Mouse (Mus musculus): Measurements from ENCODE around the gene Kirrel3.

Gene Kirrel3

DNA sequence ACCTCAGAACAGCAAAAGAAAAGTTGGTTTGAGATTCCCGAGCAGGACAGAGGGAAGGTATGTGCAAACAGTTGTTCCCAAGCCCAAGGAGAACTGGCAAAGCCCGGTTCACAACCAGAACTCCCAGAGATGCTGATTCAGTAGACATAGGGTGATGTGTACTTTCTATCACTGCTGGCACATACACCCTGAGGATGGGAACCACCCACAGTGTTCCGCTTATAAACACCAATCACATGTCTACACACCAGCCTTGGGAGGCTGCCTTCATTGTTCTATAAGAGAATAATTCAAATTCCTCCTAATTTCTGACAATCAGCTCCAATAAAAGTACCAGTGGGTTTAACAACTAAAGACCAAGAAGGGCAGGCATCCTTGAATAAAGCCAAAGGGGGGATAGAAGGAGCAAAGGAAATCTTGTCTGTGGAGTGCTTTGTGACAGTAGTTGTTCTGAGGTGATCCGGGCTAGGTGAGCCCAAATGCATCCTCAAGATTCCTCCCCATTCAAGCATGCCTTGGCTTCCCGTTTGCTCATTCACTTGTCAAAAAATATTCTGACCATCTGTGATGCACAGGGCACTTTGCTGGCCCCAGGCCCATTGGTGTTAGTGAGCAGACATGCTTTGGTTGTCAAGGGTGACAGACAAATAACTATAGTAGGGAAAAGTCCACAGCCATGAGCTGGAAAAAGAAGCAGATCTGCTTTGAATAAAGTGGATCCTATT, 266.5 kb downstream of the Kirrel3 start:
- DNase-seq (ENCODE audit: low spot score in 2 of 2): no peak

- DNase-seq (ENCODE audit: low spot score in 2 of 2): peak; percentile 19 to 75
These were observed 267.1 kb downstream of the Kirrel3 start for GRCm38 (mm10) chr9:34752801-34753170.

- no peak for DNase-seq (ENCODE audit: low spot score in 2 of 2)
These were observed 268.2 kb downstream of the Kirrel3 start for GRCm38 (mm10) chr9:34753891-34754290.

- no peak for DNase-seq (ENCODE audit: low spot score in 2 of 2)
These were observed 268.9 kb downstream of the Kirrel3 start for GRCm38 (mm10) chr9:34754523-34755097.

DNA sequence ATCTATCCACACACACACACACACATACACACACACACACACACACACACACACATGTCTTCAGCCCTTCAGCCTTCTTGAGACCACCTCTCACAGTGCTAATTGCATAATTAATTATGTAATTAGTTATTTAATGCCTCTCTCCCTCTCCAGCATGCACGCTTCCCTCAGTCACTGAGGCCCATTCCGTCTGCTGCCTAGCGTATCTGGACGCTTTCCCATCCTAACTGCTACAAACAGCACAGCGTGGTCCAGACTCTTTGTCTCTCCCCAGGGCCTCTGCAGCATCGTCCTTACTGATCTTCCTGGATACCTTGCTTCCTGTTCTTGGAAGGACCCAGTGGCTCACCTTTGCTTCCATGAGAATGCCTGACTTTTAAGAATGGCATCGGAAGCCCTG, 270.4 kb downstream of the Kirrel3 start:
- no peak for DNase-seq (ENCODE audit: low spot score in 2 of 2)

- DNase-seq (ENCODE audit: low spot score in 2 of 2): no peak
These were observed 273.2 kb downstream of the Kirrel3 start for GRCm38 (mm10) chr9:34758925-34759324.

DNA sequence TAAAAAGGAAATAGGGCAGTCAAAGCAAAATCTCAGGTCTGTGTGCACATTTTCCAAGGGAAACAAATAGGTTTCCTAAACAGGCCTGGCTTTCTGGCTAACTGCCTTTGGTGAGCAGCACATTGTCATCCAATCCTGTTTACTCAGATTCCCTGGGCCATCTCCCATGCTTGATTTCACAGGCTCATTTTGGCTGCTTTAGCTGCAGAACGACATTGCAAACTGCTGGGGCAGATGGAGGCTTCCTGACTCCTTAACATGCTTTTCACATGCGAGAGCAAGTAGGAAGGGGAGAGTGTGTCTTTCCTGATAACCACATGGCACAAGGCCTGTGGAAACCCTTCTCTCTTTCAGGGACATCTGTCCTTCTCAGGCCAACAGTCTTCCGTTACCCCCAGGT, 274.8 kb downstream of the Kirrel3 start:
- DNase-seq (ENCODE audit: low spot score in 2 of 2): no peak

DNA sequence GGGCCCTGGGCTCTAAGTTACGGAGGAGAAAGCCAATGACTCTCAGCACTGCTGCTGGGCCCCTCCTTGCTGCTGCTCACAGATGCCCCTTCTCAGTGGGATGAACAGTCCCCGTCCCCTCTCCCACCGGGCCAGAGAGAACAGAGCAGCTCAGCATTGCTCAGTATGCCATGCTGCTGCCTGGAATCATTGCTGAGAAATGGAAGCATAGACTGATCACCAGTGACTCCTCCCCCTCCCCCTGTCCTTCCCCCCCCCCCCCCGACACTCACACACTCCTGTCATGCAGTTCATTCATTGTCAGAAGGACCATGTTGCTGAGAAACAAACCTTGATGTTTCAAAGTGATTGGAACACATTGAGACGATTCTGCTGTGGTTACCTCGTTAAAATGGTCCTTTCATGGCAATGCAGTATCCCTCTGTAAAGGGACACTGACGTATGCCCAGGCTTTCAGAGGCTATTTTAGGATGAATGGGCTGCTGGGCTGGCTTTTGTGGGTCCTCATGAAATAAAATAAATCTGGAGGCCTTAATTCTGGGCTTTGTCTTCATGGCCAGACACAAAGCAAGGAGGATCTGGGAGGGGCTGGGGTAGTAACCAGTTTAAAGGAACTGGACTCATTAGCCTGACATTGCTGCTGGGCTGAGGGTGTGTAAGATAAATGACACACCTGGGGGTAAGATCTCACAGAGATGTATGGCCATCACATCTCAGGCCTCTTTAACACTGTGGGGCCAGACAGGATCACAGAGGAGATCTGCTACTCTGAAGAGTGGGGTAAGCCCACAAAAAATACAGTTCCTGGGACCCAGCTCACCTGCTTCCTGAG, 281.3 kb downstream of the Kirrel3 start:
- no peak for DNase-seq (ENCODE audit: low spot score in 2 of 2)

DNA sequence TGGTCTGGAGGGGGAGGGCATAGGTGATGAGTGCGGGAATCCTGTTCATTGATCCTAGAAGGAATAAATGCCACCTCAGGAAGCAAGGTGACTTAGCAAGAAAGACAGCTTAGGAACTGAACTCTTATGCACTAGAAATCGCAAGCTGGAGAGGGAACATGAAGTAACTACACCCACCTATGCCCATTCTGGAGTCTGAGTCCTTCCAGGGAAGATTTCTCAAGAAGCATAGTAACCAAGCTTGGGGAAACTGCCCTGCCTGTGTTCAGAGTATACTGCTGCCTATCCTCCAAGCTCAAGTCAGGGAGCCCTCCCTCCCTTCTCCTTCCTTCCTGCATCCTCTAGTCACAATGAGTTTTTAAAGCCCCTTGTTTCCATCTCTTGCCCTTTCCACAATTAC, 283.3 kb downstream of the Kirrel3 start:
- DNase-seq (ENCODE audit: low spot score in 2 of 2): no peak

- DNase-seq (ENCODE audit: low spot score in 2 of 2): no peak
These were observed 285.3 kb downstream of the Kirrel3 start for GRCm38 (mm10) chr9:34770951-34771350.

GRCm38 (mm10) chr9:34771401-34771800, 285.7 kb downstream of the Kirrel3 start:
- no peak for DNase-seq (ENCODE audit: low spot score in 2 of 2)

DNA sequence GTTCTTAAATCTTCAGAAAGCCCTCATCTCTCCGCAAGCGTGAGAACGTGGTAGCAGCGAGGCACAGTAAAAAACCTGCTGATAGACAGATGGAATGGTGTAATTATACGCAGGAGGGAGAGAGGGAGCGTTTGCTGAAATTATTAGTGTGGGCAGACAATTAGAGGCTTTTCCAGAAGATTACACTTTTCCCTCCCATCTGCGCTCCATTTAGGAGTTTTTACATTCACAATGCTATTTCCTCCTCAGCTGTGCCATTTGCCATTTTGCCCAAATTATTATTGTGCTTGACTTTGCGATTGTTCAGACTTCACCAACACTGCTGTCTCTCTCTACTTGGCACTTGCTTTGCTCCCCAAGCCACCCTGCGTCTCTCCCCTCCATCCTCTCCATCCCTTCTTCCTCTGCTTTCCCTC, 286.3 kb downstream of the Kirrel3 start:
- no peak for DNase-seq (ENCODE audit: low spot score in 2 of 2)

DNA sequence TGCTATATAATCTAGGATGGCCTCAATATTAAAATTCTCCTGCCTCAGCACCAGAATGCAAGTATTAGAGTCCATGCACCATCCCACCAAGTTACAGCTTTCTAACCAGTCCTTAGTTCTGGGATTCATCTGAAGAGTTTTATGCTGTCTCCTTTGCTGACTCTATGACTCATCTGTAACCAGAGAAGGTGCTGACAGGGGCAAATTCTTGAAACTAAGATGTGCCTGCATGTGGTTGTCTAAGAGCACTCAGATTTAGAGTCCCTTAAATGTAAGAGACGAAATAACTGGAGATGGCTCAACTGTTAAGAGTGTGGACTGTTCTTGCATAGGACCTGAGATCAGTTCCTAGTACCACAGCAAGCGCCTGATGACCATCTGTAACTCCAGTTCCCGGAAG, 295.7 kb downstream of the Kirrel3 start:
- no peak for DNase-seq (ENCODE audit: low spot score in 2 of 2)

DNA sequence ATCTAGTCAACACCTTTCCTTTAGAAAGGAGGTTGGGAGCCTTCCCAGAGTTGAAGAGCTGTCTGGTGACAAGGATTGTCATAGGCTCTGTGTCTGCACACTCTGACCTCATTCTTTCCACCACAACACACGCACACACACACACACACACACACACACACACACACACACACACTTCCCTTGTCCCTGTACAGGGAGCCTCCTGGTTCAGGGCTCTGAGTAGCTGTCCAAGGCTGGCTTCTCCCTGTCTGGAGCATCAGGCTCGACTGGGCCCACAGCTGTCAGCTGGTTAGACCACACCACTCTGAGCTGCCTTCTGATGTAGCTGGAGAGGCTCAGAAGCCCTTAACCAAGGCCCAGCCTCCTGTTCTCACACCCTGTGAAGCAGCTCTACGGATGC, 302.2 kb downstream of the Kirrel3 start:
- no peak for DNase-seq (ENCODE audit: low spot score in 2 of 2)

- DNase-seq (ENCODE audit: low spot score in 2 of 2): no peak
These were observed 309.5 kb downstream of the Kirrel3 start for GRCm38 (mm10) chr9:34795226-34795625.

- no peak for DNase-seq (ENCODE audit: low spot score in 2 of 2)
These were observed 312.1 kb downstream of the Kirrel3 start for GRCm38 (mm10) chr9:34797688-34798339.

- DNase-seq (ENCODE audit: low spot score in 2 of 2): no peak
These were observed 316.0 kb downstream of the Kirrel3 start for GRCm38 (mm10) chr9:34801662-34802061.

DNA sequence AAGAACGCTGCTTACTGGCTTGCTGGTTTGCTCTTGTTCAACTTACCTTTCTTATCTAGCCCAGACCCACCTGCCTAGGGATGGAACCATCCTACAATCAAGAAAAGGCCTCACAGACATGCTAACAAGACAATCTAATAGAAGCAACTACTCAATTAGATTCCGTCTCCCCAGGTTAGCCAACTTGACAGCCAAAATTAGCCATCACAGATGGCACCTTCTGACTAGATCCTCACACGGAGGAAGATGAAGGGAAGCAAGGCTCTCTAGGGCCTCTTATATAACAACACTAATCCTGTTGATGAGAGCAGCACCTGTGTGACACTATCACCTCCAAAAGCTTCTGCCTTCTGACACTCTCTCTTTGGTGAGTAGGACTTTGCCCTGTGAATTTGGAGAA, 321.2 kb downstream of the Kirrel3 start:
- no peak for DNase-seq (ENCODE audit: low spot score in 2 of 2)

GRCm38 (mm10) chr9:34809993-34810513, 324.4 kb downstream of the Kirrel3 start:
- no peak for DNase-seq (ENCODE audit: low spot score in 2 of 2)

DNA sequence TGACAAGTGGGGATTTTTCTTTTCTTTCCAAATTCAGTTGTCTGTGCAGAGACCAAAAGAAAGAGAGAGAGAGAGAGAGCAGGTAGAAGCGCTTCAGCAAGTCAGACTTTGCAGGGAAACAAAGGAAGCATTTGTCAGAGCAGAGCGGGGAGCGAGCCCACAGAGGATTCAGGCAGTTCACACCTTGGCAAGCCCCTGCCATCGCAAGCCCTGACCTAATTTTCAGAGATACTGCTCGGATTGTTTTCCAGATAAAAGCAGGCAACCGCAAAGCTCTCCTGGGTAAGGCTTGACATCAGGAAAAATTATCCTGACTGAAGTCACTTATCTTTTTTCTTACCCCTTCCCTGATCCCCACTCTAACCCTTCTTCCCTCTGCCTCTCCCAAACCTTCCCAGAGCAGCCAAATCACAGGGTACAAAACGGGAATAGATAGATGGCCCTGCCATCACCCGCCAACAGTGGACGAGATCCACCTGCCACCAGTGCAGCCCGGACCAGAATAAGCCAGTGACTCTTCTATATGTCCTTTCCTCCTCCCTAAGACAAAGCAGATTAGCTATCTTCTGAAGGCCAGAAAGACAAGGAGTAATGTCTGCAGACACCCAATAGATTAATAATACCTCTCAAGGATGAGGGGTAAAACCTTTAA, 332.8 kb downstream of the Kirrel3 start:
- no peak for DNase-seq (ENCODE audit: low spot score in 2 of 2)

DNA sequence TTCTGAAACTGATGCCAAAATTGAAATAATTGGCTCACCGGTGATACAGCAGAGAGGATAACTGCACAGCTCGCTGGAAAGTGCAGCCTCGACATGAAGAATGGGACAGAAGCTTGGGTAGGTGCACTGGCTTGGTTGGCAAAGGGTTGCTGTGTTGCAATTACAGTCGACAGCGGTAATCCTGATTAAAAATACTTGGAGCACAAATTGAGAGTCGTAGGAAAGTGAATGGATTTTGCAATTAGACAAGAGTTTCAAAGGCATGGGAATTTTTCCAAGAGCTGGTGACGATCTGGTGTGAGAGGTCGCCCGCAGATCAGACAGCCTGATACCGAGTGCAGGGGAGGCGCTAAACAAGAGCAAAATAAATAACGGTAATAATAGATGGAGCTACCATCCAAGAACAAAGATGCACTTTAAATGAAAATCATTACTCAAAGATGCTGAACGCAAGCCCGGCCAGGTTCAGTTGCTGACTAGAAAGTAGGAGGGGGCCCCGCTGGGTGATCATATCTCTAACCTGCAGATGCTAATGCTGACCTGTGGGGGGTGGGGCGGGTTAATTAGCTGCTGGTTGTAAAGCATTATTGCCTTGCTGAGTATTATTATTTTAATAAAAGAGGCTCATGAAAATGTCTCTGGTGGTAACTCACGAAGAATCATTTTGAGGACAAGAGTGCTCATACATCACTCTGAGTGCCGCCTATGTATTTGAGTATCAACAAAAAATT, 338.8 kb downstream of the Kirrel3 start:
- DNase-seq (ENCODE audit: low spot score in 2 of 2): no peak

All from spleen, postnatal 4 days (tissue).